Mouse (Mus musculus): ENCODE measurements around the gene Hist1h2ad. TPM values are rescaled to one million over a fixed set of nuclear protein-coding genes. Genes with fewer than 3 reads are reported as not detected.
"Not testable (repeated sequence)": the region's sequence is repeated elsewhere in the genome, so short reads cannot be mapped to it uniquely, and the experiment has no call there.

The Hist1h2ad gene
- polyA plus RNA-seq, 1 experiment from 2014 or later: not detected

DNA sequence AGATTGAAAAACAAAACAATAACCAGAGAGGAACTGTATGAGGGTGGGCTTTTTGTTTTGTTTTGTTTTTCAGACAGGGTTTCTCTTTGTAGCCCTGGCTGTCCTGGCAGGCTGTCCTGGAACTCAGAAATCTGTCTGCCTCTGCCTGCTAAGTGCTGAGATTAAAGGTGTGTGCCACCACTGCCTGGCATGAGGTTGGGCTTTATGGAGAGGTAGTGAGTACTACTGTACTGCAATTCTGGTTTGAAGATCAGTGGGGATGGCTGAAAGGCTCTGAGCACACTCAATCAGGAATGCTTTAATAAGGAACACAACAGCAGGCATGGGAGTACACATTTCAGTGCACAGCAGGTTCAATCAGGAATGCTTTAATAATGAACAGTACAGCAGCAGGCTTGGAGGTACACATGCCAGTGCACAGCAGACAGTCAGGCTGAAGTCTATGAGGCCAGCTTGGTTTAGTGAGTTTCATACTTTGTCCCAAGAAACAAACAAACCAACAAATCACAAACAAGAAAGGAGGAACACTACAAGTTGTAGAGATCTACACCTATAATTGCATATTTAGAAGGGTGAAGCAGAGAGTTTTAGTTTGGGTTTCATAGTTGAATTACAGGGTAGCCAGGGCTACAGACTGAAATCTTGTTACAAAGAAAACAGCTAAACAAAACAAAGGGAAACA, 9.3 kb downstream of the Hist1h2ad start:
- H3K27me3 ChIP-seq: no peaks in the 10 kb centered on the region
- H3K9me3 ChIP-seq: no peaks in the 10 kb centered on the region
- no peak overlapping the region for H3K4me3 ChIP-seq
- ATAC-seq (ENCODE audit: low FRiP score, low read depth): no peak
- peaks cover 38% of the 10 kb centered on the region for H3K4me1 ChIP-seq (replicated peaks)
- H3K27ac ChIP-seq (replicated peaks): no peak overlapping the region; the same call in 1 of the 2 replicates
- H3K4me2 ChIP-seq: no peak overlapping the region
- H3K9ac ChIP-seq: no peak overlapping the region
- no peaks in the 10 kb centered on the region for H3K36me3 ChIP-seq

DNA sequence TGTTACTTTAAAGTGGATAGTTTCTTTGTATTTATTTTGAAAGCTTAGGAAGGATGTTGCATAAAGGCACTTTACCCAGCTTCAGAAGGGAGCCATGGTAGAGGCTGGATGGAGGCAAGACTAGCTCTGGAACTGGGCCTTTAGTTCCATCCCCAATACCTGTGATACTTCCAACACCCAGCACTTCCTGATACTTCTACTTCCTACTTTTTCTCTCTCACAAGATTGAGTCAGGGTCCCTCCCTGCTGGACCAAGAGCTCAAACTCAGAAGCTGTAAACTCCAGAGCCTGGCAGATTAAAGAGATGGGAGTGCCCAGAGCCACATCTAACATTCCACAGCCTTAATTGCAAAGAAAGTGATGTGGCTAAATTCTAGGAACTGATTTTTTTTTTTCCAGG, 10.2 kb downstream of the Hist1h2ad start:
- no peaks in the 10 kb centered on the region for H3K9me3 ChIP-seq
- peak overlapping the region; percentile 62; the same call in 1 of the 2 replicates for H3K9ac ChIP-seq
- H3K4me1 ChIP-seq (replicated peaks): peaks cover 38% of the 10 kb centered on the region
- H3K27ac ChIP-seq (replicated peaks): peak overlapping the region; percentile 93
- H3K36me3 ChIP-seq: no peaks in the 10 kb centered on the region
- peak overlapping the region; percentile 53 for H3K4me3 ChIP-seq
- no peak for ATAC-seq (ENCODE audit: low FRiP score, low read depth)
- no peaks in the 10 kb centered on the region for H3K27me3 ChIP-seq
- peak overlapping the region; percentile 93 for H3K4me2 ChIP-seq

- Histone ChIP-seq H3K36me3 (no peaks in the 10 kb centered on the region), H3K4me3 (peak overlapping the region; percentile 53), H3K9ac (peak overlapping the region; percentile 62), H3K9me3 (no peaks in the 10 kb centered on the region), H3K27me3 (no peaks in the 10 kb centered on the region), H3K27ac (replicated peaks) (peak overlapping the region; percentile 93), H3K4me2 (peak overlapping the region; percentile 93), H3K4me1 (replicated peaks) (peaks cover 38% of the 10 kb centered on the region)
- no peak for ATAC-seq (ENCODE audit: low FRiP score, low read depth)
- WGBS: under 1% methylated on average over 21 of the region's 21 CpGs
These were observed 10.9 kb downstream of the Hist1h2ad start for GRCm38 (mm10) chr13:23585029-23585441.

GRCm38 (mm10) chr13:23585442-23586098, 11.4 kb downstream of the Hist1h2ad start:
- WGBS: under 1% methylated on average over 33 of the region's 36 CpGs
- H3K36me3 ChIP-seq: not testable (repeated sequence)
- peak overlapping the region; percentile 93 for H3K4me2 ChIP-seq

DNA sequence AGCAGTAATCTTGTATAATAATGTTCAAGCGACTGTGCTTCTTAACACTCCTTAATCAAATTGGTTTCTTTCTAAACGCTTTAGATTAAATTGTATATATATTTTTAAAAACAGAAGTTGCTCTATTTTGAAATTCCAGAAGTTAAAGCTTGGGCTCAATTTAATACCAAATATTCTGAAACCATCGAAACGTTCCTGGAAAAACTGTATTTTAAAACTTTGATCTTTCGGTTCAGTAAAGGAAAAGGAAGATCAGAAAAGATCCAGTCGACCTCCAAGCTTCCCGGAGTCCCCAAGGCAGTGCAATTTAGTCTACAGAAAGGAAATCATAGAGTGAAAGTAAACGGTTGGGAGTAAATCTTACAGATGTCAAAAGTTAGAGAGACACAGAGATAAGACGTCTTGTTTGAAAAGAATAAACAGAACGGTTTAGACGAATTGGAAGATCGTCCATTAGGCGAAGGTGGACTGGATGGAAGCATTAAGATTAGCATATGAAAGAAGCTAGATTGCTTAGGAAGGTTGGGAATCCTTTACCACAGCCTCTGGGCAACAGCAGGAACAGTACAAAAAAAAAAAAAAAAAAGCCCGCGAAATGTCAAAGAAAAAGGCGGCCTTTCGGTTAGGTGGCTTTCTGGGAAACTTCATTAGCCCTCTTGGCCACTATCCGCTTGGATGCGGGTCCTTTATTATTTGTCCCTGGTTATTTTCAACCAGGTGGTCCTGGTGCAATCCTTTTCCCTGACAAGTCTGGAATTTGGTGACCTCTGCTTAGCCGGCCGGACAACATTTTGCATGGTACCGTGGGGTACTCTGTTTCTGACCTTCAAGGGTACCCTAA, 12.1 kb downstream of the Hist1h2ad start:
- Histone ChIP-seq H3K4me3 (peak overlapping the region; percentile 53), H3K36me3 (no peaks in the 10 kb centered on the region), H3K9me3 (no peaks in the 10 kb centered on the region), H3K4me1 (replicated peaks) (peaks cover 33% of the 10 kb centered on the region), H3K4me2 (peak overlapping the region; percentile 93), H3K27ac (replicated peaks) (peak overlapping the region; percentile 93), H3K9ac (peak overlapping the region; percentile 39), H3K27me3 (no peaks in the 10 kb centered on the region)
- no peak for ATAC-seq (ENCODE audit: low FRiP score, low read depth)
- WGBS: 1% methylated on average over 22 of the region's 22 CpGs

More at GRCm38 (mm10) chr13:23585442-23586098, 11.4 kb downstream of the Hist1h2ad start:
- Histone ChIP-seq H3K4me1 (replicated peaks) (peaks cover 38% of the 10 kb centered on the region), H3K9ac (peak overlapping the region; percentile 62), H3K27ac (replicated peaks) (peak overlapping the region; percentile 93), H3K4me3 (peak overlapping the region; percentile 53)
- ATAC-seq (ENCODE audit: low FRiP score, low read depth): peak; percentile 91
- H3K27me3 ChIP-seq, H3K9me3 ChIP-seq: not testable (repeated sequence)

DNA sequence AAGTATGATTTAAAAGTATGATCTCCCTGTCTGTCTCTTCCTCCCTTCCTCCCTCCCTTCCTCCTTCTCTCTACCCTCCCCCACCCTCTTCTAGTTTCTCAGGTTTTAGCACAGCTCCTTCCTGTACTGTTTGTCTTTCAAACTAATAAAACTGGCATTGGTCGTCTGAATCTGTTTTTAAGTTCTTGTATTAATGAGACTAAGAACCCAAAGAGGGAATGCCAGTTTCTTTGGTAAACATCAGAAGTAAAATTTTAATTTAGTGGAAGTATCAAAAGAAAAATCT, 12.7 kb downstream of the Hist1h2ad start:
- Histone ChIP-seq H3K27ac (replicated peaks) (peak overlapping the region; percentile 79), H3K4me3 (peak overlapping the region; percentile 53), H3K9ac (peak overlapping the region; percentile 39)

DNA sequence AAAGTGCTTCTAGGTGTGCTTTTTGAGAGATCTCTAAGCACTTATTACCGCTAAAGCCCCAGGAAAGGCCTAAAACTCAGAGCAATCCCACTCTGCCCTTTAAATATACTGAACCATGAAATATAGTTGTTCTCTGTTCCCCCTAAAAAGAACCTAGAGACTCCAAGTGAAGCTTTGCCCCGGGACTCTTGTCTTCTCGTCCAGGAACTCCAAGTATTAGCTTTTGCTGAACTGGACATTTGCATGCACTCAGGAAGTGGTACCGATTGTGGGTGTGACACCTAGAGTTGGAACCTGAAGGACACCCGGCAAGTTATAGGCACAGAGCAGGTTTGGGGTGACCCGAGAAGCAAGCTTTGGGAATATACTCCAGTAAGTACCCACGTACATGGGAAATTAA, 17.0 kb downstream of the Hist1h2ad start:
- no peak overlapping the region for H3K27ac ChIP-seq (replicated peaks)
- H3K9me3 ChIP-seq: no peaks in the 10 kb centered on the region
- peaks cover 7% of the 10 kb centered on the region for H3K4me1 ChIP-seq (replicated peaks)
- no peaks in the 10 kb centered on the region for H3K36me3 ChIP-seq
- H3K9ac ChIP-seq: no peak overlapping the region
- no peak overlapping the region for H3K4me3 ChIP-seq
- H3K27me3 ChIP-seq: no peaks in the 10 kb centered on the region
- ATAC-seq (ENCODE audit: low FRiP score, low read depth): no peak
- no peak overlapping the region for H3K4me2 ChIP-seq
- 94% methylated on average over 7 of the region's 7 CpGs for WGBS

More for the DNA sequence above, 12.7 kb downstream of the Hist1h2ad start:
- no peaks in the 10 kb centered on the region for H3K36me3 ChIP-seq
- 13% methylated on average over 1 of the region's 1 CpGs for WGBS
- no peaks in the 10 kb centered on the region for H3K27me3 ChIP-seq
- peaks cover 30% of the 10 kb centered on the region for H3K4me1 ChIP-seq (replicated peaks)
- no peak for ATAC-seq (ENCODE audit: low FRiP score, low read depth)
- no peaks in the 10 kb centered on the region for H3K9me3 ChIP-seq
- H3K4me2 ChIP-seq: peak overlapping the region; percentile 93

DNA sequence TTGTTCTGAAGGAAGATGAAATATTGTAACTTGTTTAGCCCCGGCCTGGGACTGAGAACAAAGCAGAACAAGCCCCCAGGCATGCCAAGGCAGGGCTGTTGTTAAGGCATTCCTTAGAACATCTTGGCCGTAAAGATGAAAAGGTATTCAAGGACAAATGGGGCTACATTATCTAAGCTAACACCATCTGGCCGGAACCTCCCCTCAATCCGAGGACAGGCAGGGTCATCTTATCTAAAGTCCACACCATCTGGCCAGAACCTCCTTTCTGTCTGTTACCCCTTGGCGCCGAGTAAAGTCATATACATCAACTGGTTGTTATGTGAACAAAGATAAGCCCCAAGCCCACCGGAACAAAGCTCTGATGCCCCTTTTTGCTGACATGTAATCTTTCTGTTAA, 17.7 kb downstream of the Hist1h2ad start:
- H3K27ac ChIP-seq (replicated peaks); H3K9me3 ChIP-seq; H3K36me3 ChIP-seq; H3K4me2 ChIP-seq; H3K4me1 ChIP-seq (replicated peaks); ATAC-seq (ENCODE audit: low FRiP score, low read depth); H3K27me3 ChIP-seq; H3K4me3 ChIP-seq; H3K9ac ChIP-seq: not testable (repeated sequence)
- WGBS: 89% methylated on average over 7 of the region's 7 CpGs

DNA sequence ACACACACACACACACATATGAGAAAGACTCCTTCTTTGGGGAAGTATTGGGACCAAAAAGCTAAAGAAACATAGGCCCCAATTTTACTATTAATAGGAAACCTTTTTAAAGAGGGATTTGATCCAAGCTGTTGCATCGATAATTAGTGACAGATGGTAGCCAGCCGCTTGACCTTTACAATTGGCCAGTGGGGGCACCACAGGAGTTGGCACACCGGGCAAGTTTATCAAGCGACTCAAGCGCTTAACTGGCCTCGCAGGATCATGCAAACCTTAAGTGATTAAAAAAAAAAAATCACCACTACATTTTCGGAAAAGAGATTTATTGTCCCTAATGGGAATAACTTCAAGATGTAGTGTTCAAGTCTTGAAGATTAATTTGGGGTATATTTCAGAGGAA, 18.4 kb downstream of the Hist1h2ad start:
- no peak overlapping the region for H3K27ac ChIP-seq (replicated peaks)
- no peaks in the 10 kb centered on the region for H3K4me1 ChIP-seq (replicated peaks)
- no peaks in the 10 kb centered on the region for H3K36me3 ChIP-seq
- no peak overlapping the region for H3K9ac ChIP-seq
- no peaks in the 10 kb centered on the region for H3K27me3 ChIP-seq
- WGBS: 85% methylated on average over 7 of the region's 7 CpGs
- no peaks in the 10 kb centered on the region for H3K9me3 ChIP-seq
- no peak for ATAC-seq (ENCODE audit: low FRiP score, low read depth)
- no peak overlapping the region for H3K4me2 ChIP-seq
- no peak overlapping the region for H3K4me3 ChIP-seq

DNA sequence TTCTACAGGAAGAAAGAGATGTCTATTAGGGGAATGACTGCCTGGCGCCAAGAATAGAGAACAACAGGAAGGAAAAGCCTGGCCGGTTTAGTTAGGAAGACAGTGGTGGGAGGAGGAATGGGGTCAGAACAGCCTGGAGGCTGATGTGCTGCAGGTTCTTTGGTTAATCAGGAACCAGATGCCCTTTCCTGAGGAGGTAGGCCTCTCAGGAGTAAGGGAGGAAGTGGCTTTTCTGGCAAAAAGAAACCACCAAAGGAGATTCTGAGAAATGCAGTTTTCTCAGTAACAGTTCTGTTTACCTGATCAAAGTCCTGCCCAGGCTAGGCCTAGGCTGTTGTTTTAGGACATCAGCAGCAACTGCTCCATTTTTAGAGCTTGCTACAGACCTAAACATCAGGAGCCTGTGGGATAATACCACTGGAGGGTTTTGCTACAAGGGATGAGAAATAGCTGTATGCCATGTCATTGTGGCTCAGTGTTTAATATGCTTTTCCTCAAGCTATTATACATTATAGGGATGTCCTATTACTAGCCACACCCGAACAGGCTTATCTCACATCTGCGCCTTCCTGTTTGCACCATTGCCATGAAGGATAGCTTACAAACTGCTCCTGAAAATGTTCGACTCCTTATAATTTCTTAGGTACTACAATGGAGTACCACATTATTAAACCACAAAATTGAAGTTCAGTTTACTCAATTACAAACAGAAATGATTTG, 19.0 kb downstream of the Hist1h2ad start:
- Histone ChIP-seq H3K27ac (replicated peaks) (no peak overlapping the region), H3K9me3 (no peaks in the 10 kb centered on the region), H3K4me2 (no peak overlapping the region), H3K4me1 (replicated peaks) (no peaks in the 10 kb centered on the region), H3K27me3 (no peaks in the 10 kb centered on the region), H3K36me3 (no peaks in the 10 kb centered on the region), H3K9ac (no peak overlapping the region), H3K4me3 (no peak overlapping the region)
- ATAC-seq (ENCODE audit: low FRiP score, low read depth): no peak
- 85% methylated on average over 5 of the region's 5 CpGs for WGBS

GRCm38 (mm10) chr13:23595185-23595584, 21.0 kb downstream of the Hist1h2ad start:
- WGBS: 85% methylated on average over 2 of the region's 2 CpGs
- no peak for ATAC-seq (ENCODE audit: low FRiP score, low read depth)

More at GRCm38 (mm10) chr13:23595185-23595584, 21.0 kb downstream of the Hist1h2ad start:
- Histone ChIP-seq H3K27me3 (no peaks in the 10 kb centered on the region), H3K4me1 (replicated peaks) (no peaks in the 10 kb centered on the region), H3K27ac (replicated peaks) (no peak overlapping the region), H3K9me3 (no peaks in the 10 kb centered on the region), H3K9ac (no peak overlapping the region), H3K4me2 (no peak overlapping the region), H3K4me3 (no peak overlapping the region), H3K36me3 (no peaks in the 10 kb centered on the region)

Data from hindbrain, embryonic 15.5 days (tissue).